Mouse (Mus musculus) liver, embryonic 18 days (tissue): ENCODE data around the gene Muc1. TPM values are rescaled to one million over a fixed set of nuclear protein-coding genes. Genes with fewer than 3 reads are reported as not detected.

Source experiments
- polyA plus RNA-seq: library from polyadenylated mRNA; depleted of rRNA; stranded (reverse); fragments of >200 nt; gene quantifications from 2 replicates; pipeline ENCODE4 v1.2.3, GENCODE M21; 2012; rRNA removed

Gene Muc1
- polyA plus RNA-seq, result 0.36 and 0.37 TPM in 2 replicates

DNA sequence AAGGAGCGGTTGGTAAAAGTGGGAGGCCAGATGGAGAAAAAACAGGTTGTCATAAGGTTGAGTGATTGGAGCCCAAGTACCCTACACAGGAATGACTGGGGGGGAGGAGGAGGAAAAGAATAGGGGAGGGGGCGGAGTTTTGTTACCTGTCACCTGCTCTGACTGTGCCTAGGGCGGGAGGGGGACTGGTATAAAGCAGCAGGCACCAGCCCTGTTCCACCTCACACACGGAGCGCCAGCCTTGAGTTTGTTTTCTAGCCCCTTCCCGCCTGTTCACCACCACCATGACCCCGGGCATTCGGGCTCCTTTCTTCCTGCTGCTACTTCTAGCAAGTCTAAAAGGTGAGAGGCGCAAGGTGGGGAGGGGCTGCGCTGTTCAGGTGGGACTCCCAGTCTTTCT is at the start of gene Muc1:
Gene Muc1 (plus strand): TSS at position 222 of the 400 bp plus-strand sequence.

DNA sequence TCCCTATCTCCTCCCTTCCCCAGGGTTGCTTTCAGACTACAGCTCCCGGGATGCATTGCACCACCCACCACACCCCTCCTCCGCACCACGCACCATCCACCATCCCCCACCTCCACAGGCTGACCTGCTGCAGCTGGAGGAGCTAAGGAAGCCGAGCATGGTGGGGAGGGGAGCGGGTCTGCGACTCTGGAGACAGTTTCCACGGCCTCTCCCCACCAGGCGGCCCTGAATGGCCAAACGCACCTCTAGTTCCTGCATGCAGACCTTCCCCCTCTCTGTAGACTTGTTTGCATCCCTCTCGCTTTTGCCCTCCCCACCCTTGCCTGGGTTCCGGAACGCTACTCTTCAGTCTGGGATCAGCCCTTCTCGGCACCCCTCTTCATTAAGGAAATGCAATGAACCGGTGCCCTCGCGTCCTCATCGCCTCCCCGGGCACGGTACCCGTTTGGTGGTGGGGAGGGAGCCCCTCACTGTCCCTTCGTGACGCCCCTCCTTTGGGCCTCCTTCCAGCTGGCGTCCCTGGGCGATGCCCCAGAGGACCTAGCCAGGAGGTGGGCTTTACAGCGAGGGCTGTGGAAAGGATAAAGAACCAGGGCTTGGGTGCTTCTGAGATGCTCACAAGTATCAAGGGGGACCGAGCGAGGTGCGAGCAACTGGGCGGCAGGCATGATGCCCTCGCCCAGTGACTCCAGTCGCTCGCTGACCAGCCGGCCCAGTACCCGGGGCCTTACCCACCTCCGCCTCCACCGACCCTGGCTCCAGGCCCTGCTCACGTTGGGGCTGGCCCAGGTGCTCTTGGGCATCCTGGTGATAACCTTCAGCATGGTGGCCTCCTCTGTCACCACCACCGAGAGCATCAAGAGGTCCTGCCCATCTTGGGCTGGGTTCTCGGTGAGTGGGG is 45.5 kb upstream of the Muc1 start, which contains the start of gene Fam189b:
Gene Fam189b (plus strand): TSS at position 86 of the 901 bp plus-strand sequence.

DNA sequence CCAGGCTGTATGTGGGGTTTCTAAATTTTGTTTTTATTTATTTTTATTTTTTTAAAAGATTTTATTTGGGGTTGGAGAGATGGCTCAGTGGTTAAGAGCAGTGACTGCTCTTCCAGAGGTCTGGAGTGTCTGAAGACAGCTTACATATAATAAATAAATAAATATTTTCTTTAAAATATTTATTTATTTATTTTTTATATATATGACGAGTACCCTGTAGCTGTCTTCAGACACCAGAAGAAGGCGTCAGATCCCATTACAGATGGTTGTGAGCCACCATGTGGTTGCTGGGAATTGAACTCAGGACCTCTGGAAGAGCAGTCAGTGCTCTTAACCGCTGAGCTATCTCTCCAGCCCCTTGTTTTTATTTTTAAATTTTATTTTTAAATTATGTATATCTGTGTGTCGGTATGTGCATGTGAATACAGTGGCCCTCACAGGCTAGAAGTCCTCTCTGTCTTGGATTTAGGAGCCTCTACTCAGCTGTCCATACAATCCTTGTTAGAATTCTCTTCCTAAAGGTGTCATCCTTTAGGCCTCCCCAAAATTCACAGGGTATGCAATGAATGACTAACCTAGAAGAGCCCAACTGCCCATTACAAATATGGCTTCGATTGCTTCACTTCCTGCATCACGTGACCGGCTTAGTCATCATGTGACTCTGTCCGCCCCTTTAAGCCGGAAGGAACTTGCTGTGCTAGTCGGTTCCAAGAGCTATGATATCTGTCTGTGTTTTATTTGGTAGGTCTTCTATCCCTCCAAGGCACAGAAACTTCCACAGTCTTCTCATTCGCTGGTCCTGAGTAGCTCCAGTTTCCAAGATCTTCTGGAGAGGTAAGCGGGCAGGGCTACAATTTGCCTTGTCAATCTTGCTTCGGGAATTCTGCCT is 26.4 kb upstream of the Muc1 start, which contains the start of gene Gba:
Gene Gba (plus strand): TSS at position 676 of the 889 bp plus-strand sequence.

DNA sequence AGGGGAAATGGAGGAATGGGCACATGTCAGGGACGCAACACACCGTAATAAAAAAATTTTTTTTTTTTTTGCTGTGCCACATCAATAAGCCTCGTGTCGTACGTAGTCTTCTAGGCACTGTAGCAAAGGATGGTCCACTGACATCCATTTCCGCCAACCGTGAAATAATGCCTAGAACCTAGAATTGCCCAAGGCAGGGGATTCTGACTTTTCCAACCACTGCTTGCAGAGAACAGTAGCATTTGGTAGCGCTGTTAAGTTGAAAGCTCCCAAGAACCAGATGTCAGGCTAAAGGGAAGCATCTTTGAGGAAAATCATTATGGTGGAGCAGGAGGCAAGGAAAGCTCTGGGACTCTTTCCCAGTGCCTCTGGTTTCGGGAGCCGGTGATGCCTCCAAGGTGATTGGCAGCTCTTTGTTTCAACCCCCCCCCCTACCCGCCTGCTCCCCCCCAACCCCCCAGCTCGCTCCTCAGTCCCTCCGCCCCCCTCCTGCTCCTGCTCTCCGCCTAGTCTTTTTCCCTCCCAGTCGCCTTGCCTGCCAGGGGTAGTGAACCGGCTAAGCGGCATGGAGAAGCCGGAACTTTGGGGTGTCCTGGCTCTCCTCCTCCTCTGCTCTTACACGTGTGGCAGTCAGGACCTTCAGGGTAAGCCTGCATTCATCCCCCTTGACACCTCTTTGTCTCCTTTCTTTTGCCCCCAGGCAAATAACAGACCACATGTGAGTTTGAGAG is 14.0 kb upstream of the Muc1 start, which contains the start of gene Thbs3:
Gene Thbs3 (plus strand): TSS at position 500 of the 731 bp plus-strand sequence.

DNA sequence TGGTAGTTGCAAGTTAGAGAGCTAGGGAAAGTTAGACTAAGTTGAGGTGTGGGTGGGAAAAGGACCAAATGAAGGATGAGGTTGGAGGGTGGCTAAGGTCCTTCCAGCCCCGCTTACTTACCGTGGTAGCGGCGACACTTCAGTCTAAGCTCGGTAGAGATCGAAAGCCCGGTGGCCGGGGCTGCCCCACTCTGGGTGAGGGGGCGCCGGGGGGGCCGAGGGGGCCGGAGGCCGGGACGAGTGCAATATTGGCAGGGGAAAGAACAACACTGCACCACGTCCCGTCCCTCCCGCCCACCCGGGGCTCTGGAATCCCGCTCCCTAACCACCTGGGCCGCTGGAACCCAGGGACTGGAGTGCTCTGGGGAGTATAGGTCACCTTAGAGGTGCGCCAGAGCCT is 2.0 kb upstream of the Muc1 start, which contains the start of gene Mtx1:
Gene Mtx1 (minus strand): TSS at position 189 of the 400 bp plus-strand sequence.

DNA sequence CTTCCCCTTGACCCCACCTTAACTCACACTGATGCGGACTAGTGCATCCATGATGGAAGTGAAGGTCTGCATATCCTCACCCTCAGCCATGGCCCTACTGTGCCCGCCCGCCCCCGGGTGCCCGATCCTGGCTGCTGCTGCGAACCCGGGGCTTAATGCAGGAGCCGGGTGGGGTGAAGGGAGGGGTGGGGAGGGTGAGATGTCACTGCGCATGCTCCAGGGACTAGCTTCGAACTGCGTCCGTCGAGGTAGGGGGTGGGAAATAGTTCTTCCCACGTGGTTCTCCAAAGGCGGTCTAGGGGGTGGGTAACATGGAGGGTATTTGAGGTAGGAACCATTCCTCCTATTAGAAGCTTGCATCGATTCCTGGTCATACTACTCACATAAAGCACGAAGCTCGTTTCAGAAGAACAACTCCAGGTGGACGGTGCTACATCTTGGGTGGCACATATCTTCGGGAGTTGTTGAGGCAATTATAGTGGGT is 16.9 kb downstream of the Muc1 start, which contains the start of gene Krtcap2:
Gene Krtcap2 (plus strand): TSS at position 279 of the 484 bp plus-strand sequence.

DNA sequence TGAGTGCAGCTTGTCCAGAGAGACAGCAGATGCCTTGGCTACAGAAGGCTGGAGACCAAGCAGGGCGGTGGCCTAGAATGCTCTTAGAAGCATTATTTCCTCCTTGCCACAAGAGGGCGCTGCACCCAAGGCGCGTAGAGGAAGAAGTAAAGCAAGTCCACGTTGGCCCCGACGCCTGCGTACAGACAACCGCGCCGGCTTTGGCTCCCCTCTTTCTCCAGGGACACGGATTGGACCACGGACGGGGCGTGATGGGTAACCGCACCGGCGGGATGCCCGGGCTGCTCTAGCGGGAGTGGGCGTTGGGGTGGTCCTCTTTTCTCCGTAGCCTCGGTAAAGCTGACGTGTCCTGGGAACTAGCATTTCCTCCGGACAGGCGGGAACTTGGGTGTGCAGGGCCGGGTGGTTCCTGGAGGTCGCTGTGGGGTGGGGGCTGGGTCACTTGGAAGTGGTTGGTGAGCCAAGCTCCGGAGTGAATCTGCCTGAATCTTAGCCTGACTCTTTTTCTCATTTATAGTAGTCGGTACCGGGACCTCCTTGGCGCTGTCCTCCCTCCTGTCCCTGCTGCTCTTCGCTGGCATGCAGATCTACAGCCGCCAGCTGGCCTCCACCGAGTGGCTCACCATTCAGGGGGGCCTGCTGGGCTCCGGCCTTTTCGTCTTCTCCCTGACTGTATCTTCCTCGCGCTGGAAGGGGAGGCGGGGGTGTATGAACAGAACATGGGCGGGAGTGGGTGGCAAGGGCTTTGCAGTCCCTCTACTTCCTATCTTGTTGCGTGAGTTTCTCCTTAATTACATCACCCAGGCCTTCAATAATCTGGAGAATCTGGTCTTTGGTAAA is 17.6 kb downstream of the Muc1 start, which contains the start of gene Trim46:
Gene Trim46 (minus strand): TSS at position 49 of the 840 bp plus-strand sequence.

DNA sequence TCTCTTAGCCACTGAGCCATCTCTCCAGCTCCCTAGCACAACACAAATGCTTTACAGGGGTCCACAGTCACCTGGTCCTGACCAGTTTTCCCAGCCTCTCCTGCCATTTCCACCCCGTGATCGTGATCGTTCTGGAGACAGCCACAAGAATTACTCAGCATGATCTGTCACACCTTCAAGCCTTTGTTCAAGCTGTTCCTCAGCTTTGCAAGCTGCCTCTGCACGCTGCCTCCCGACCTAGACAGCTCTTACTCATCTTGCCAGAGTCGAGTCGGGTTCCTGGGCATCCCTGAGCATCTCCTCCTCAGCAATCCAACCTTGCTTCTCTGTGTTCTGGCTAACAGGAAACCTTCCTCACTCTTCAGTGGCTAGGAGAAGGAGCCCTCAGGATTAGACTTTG is 30.2 kb downstream of the Muc1 start, which contains the start of gene Dpm3:
Gene Dpm3 (plus strand): TSS at position 283 of the 400 bp plus-strand sequence.

DNA sequence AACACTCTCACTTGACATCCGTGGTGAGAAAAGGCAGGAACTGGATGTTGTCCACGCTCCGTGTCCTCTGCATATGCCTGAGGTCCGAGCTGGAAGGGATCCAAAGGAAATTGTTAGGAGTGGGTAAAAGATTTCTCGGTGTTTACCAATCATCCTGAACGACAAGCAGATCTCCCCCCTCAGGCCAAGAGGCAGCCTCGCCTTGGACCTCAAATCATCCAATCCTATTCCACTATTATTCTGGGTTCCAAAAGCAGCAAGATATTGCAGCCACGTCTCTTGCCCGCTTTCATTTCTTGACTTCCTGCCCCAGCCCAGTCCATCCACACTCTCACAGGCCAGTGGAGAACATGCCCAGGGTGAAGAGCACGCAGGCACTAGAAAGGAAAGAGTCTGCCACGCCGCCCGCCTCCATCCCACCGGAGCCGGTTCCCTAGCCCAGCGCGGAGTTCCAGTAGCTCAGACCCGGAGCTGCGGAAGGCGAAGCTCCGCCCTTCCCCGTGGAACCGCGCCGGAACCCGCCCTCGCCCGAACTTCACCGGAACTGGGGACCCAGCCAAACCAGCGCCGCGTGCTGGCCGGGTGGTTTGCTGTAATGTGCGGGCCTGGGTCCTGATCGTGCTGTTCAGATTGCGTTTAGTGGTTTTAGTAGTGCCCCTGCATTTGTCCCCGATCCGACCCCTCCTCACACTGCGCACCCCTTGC is 41.3 kb downstream of the Muc1 start, which contains the start of gene Slc50a1:
Gene Slc50a1 (minus strand): TSS at position 520 of the 705 bp plus-strand sequence.

DNA sequence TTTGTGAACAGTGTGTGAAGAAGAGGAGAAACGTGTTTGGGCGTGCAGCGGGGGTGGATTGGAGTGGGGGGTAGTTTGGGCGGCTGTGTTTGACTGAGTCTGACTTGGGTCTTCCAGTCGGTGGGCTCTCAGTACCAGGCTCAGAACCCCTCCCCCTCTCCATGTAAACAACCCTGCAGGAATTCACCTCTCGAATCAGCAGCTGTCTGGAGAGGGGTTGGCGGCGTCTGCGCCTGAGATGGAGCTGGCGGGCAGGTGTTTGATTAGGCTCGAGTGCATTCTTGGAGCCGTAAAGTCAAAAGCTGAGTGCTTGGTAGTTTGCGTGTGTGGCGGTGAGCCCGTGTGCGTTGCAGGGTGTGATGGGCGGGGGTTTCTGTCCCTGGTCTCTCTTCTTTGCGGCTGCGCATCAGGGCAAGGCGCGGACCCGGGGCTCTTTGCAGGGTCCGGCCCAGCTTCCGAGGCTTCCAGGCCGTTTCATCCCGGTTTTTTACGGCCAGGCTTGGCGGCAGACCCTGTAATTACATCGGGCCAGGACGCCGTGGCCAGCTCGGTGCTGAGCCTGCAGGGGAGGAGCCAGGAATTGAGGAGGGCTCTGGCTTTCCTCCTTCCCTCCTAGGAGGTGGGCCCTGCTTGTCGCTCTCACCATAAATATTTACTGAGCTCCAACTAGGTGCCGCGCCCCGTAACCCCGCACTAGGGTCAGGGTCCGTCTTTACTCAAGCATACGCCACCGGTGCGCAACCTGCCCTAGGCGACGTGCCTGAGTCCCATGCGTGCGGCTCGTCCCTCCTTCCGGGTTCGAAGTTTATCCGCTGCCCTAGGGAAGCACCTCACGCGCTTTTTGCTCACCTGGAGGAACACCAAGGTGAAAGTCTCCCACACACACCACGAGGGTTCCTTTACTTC is 52.0 kb downstream of the Muc1 start, which contains the start of gene Efna1:
Gene Efna1 (minus strand): TSS at position 537 of the 906 bp plus-strand sequence.

Other genes with a start within 250 kb of the Muc1 start
- 3.9 and 4.8 TPM in 2 replicates for gene Rusc1, start 135.7 kb upstream of the Muc1 start, polyA plus RNA-seq
- not detected in 2 replicates for gene Gm43738, start 128.0 kb upstream of the Muc1 start, polyA plus RNA-seq
- gene Fdps, start 127.1 kb upstream of the Muc1 start, polyA plus RNA-seq, result 280 and 373 TPM in 2 replicates
- 90.2 and 91.0 TPM in 2 replicates for gene Pklr, start 92.9 kb upstream of the Muc1 start, polyA plus RNA-seq
- gene Hcn3, start 68.9 kb upstream of the Muc1 start, polyA plus RNA-seq, result 0.14 and 0.19 TPM in 2 replicates
- gene Clk2, start 64.3 kb upstream of the Muc1 start, polyA plus RNA-seq, result 25.1 and 31.8 TPM in 2 replicates
- gene Scamp3, start 51.6 kb upstream of the Muc1 start, polyA plus RNA-seq, result 35.6 and 37.9 TPM in 2 replicates
- gene Fam189b, start 45.9 kb upstream of the Muc1 start, polyA plus RNA-seq, result 3.0 and 3.4 TPM in 2 replicates
- 23.4 and 23.5 TPM in 2 replicates for gene Gba, start 26.1 kb upstream of the Muc1 start, polyA plus RNA-seq
- gene Thbs3, start 13.9 kb upstream of the Muc1 start, polyA plus RNA-seq, result 2.4 and 2.5 TPM in 2 replicates
- gene Mtx1, start 2.0 kb upstream of the Muc1 start, polyA plus RNA-seq, result 70.3 and 70.9 TPM in 2 replicates
- 44.5 and 46.2 TPM in 2 replicates for gene Krtcap2, start 16.9 kb downstream of the Muc1 start, polyA plus RNA-seq
- gene Trim46, start 17.3 kb downstream of the Muc1 start, polyA plus RNA-seq, result 0.49 and 0.55 TPM in 2 replicates
- 129 and 153 TPM in 2 replicates for gene Dpm3, start 30.3 kb downstream of the Muc1 start, polyA plus RNA-seq
- gene Slc50a1, start 41.5 kb downstream of the Muc1 start, polyA plus RNA-seq, result 25.2 and 26.5 TPM in 2 replicates
- 25.1 and 26.2 TPM in 2 replicates for gene Efna1, start 52.1 kb downstream of the Muc1 start, polyA plus RNA-seq
- 0.40 and 0.77 TPM in 2 replicates for gene Efna3, start 93.9 kb downstream of the Muc1 start, polyA plus RNA-seq
- 0.73 and 1.3 TPM in 2 replicates for gene Efna4, start 109.0 kb downstream of the Muc1 start, polyA plus RNA-seq
- 8.5 and 9.7 TPM in 2 replicates for gene Adam15, start 120.9 kb downstream of the Muc1 start, polyA plus RNA-seq
- gene Dcst2, start 132.9 kb downstream of the Muc1 start, polyA plus RNA-seq, result 0.02 and 0.05 TPM in 2 replicates
- 0.10 and 0.13 TPM in 2 replicates for gene Dcst1, start 136.2 kb downstream of the Muc1 start, polyA plus RNA-seq
- 16.5 and 20.0 TPM in 2 replicates for gene Zbtb7b, start 165.7 kb downstream of the Muc1 start, polyA plus RNA-seq
- 0.32 and 0.68 TPM in 2 replicates for gene Lenep, start 173.7 kb downstream of the Muc1 start, polyA plus RNA-seq
- 16.3 TPM in 2 replicates for gene Flad1, start 182.8 kb downstream of the Muc1 start, polyA plus RNA-seq
- 76.7 and 83.7 TPM in 2 replicates for gene Cks1b, start 189.3 kb downstream of the Muc1 start, polyA plus RNA-seq
- 34.4 and 35.9 TPM in 2 replicates for gene Shc1, start 189.4 kb downstream of the Muc1 start, polyA plus RNA-seq
- gene Pygo2, start 201.2 kb downstream of the Muc1 start, polyA plus RNA-seq, result 14.6 and 14.8 TPM in 2 replicates
- 6.9 and 8.0 TPM in 2 replicates for gene Pbxip1, start 207.6 kb downstream of the Muc1 start, polyA plus RNA-seq
- 51.8 and 73.8 TPM in 2 replicates for gene Pmvk, start 225.5 kb downstream of the Muc1 start, polyA plus RNA-seq